Mouse (Mus musculus) fibroblast of lung, adult 2 months (primary cell): Measurements from ENCODE around the gene Atp5g1.

Experiments used
- DNase-seq: peaks from one replicate; pipeline ENCODE4 v3.0.0-alpha.2; 2011; ENCODE audit warnings: low read depth

Gene Atp5g1

GRCm38 (mm10) chr11:96028130-96028529 is 47.3 kb downstream of the Atp5g1 start:
- DNase-seq, result no peak

- DNase-seq, result no peak
Measured at GRCm38 (mm10) chr11:96020622-96021021, 54.8 kb downstream of the Atp5g1 start.
